Mouse (Mus musculus): Measurements from ENCODE around the gene Rp2. TPM values are rescaled to one million over a fixed set of nuclear protein-coding genes. Genes with fewer than 3 reads are reported as not detected.
"Not testable (repeated sequence)": the region's sequence is repeated elsewhere in the genome, so short reads cannot be mapped to it uniquely, and the experiment has no call there.

Gene Rp2
- polyA plus RNA-seq (2015; fragmentation: Nextera tagmentation; extraction: Ambion mirVana) = 16.8 and 17.2 TPM in 2 replicates

DNA sequence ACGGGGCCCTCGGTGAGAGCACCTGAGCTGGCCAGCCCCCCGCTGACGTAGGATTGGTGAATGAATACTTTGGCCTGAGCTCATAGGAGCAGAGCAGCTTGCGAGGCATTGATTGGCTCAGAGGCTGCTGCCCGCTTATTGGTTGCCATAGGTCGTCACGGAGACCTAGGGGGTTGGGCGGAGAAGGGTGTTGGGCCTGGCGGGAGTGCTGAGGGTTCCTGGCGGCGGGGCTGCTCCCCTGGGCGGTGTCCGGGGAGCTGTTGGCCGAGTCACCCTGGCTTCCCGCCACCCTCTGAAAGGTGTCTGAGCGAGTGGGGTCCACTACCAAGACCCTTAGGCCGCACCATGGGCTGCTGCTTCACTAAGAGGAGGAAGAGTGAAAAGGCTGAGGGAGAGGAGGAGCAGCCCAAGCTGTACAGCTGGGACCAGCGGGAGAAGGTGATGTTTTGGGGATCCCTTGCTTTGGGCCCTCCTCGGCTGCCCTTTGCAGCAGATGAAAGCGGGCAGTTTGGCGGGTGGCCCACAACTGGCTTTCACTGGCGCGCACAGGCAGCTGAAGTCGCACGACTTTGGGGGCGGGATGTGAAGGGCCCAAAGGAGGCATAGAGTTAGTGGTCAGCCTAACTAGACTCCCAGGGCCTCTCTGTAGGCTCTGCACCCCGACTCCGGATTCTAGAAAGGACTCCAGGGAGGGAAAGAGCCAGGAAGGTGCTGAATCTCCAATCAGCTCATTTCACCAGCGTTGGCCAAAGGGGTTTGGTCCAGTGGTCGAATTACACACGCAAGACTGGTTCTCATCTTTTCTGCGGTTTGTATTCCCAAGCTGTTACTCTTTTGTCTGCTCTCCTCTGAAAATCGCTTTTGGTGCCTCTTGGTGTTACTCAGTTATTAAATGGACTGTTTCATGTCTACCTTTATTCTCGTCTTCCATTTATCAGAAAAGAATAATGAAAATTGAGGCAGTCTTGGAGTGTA lies at the start of gene Rp2:
Rp2 (plus strand) TSS at position 91 of the 975 bp plus-strand sequence.
- peak within 1 kb of the TSS; percentile 32 for H3K4me2 ChIP-seq (ENCODE audit: low read depth, low read length)
- 12% methylated on average over 35 of the region's 35 CpGs for WGBS
- H3K4me3 ChIP-seq (ENCODE audit: low read length) = peak within 1 kb of the TSS; percentile 63
- H3K9me3 ChIP-seq (ENCODE audit: control insufficient read depth, low read length) = no peaks in the 10 kb centered on the region
- ATAC-seq = peak; percentile 100
- no peaks in the 10 kb centered on the region for H3K27me3 ChIP-seq (replicated peaks; ENCODE audit: control insufficient read depth, insufficient read depth, low read length)
- H3K4me1 ChIP-seq (ENCODE audit: control insufficient read depth, insufficient read depth, low read length) = no peaks in the 10 kb centered on the region
- H3K36me3 ChIP-seq (ENCODE audit: control insufficient read depth, insufficient read depth, low read length) = no peaks in the 10 kb centered on the region
- H3K9ac ChIP-seq (ENCODE audit: low read depth, low read length) = peak within 1 kb of the TSS; percentile 75
- H3K27ac ChIP-seq (ENCODE audit: low read length) = peak within 1 kb of the TSS; percentile 43

DNA sequence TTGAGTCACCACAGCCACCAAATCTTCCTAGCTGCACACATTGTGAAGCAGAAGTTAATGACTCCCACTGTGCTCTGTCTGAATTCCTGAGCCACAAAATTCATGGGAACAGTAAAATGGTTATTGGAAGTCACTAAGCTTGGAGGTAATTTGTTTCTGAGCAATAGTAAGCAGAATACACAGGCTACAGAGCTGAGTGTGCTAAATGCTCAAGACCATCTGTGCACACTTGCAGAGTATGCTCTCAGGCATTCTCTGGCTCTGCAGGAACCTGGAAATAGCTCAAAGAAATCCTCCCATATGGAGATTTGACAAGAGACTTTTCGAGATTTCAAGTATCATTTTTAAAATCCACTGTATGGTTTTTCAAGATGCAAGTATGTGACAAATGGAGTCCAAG lies 31.5 kb upstream of the Rp2 start:
- Histone ChIP-seq H3K4me1 (ENCODE audit: control insufficient read depth, insufficient read depth, low read length) (no peaks in the 10 kb centered on the region), H3K9ac (ENCODE audit: low read depth, low read length) (no peak overlapping the region)

DNA sequence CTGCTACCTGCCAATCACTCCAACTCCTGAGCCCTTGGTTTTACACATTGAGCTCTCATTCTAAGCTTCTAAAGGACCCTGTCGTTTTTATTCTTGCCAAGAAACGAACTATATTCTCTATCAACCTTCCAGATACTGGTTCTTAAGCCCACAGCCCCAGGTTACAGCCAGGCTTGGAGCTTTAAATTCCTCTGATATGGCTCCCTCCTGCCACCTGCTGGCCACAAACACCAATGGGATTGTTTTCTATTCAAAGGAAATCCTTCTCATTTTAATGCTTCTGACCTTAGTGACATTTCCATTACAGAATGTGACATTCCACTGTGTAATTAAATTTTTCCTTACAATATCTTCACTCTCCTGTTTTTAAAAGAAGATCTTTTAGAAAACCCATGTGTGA lies 28.6 kb upstream of the Rp2 start:
- Histone ChIP-seq H3K36me3 (ENCODE audit: control insufficient read depth, insufficient read depth, low read length) (no peaks in the 10 kb centered on the region), H3K9ac (ENCODE audit: low read depth, low read length) (no peak overlapping the region), H3K27me3 (replicated peaks; ENCODE audit: control insufficient read depth, insufficient read depth, low read length) (no peaks in the 10 kb centered on the region), H3K4me3 (ENCODE audit: low read length) (no peak overlapping the region), H3K27ac (ENCODE audit: low read length) (no peak overlapping the region), H3K4me1 (ENCODE audit: control insufficient read depth, insufficient read depth, low read length) (no peaks in the 10 kb centered on the region), H3K4me2 (ENCODE audit: low read depth, low read length) (no peak overlapping the region), H3K9me3 (ENCODE audit: control insufficient read depth, low read length) (no peaks in the 10 kb centered on the region)
- WGBS = 13% methylated on average over 2 of the region's 2 CpGs
- ATAC-seq = no peak

More for the DNA sequence above, 31.5 kb upstream of the Rp2 start:
- Histone ChIP-seq H3K4me3 (ENCODE audit: low read length) (no peak overlapping the region), H3K9me3 (ENCODE audit: control insufficient read depth, low read length) (no peaks in the 10 kb centered on the region), H3K27me3 (replicated peaks; ENCODE audit: control insufficient read depth, insufficient read depth, low read length) (no peaks in the 10 kb centered on the region), H3K27ac (ENCODE audit: low read length) (no peak overlapping the region), H3K36me3 (ENCODE audit: control insufficient read depth, insufficient read depth, low read length) (no peaks in the 10 kb centered on the region), H3K4me2 (ENCODE audit: low read depth, low read length) (no peak overlapping the region)
- ATAC-seq = no peak
- 63% methylated on average over 1 of the region's 1 CpGs for WGBS

DNA sequence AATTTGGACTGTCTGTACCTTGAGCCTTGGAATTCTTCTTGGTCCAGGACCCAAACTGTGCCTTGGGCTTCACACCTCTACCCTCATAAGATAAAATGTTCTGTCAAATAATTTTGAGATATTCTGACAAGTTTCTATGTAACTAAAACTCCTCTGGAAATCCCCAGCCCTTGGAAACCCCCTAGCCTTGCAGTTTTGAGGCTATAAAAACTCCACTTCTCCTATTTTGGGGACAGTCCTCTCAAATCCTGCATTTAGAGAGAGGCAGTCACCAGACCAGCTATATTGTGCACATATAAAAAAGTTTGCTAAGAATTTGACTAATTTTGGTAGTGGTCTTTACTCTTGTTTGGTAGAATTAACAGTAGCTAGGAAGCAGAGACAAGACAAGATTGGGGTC lies 19.3 kb upstream of the Rp2 start:
- ATAC-seq = no peak
- Histone ChIP-seq H3K9me3 (ENCODE audit: control insufficient read depth, low read length) (no peaks in the 10 kb centered on the region), H3K27ac (ENCODE audit: low read length) (no peak overlapping the region), H3K36me3 (ENCODE audit: control insufficient read depth, insufficient read depth, low read length) (no peaks in the 10 kb centered on the region), H3K4me3 (ENCODE audit: low read length) (no peak overlapping the region), H3K4me2 (ENCODE audit: low read depth, low read length) (no peak overlapping the region), H3K27me3 (replicated peaks; ENCODE audit: control insufficient read depth, insufficient read depth, low read length) (no peaks in the 10 kb centered on the region), H3K9ac (ENCODE audit: low read depth, low read length) (no peak overlapping the region), H3K4me1 (ENCODE audit: control insufficient read depth, insufficient read depth, low read length) (no peaks in the 10 kb centered on the region)

DNA sequence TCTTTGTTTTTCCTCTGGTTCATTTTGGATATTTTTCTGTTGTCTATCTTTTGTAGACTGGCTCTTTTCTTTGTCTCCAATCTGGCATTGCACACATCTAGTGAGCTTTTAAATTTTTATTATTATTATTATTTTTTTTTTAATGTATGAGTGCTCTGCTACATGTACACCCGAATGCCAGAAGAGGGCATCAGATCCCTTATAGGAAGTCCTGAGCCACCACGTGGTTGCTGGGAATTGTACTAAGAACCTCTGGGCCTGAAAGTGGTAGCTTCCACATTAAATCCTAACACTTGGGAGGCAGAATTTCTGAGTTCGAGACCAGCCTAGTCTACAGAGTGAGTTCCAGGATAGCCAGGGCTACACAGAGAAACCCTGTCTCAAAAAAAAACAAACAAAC lies 17.9 kb upstream of the Rp2 start:
- H3K9me3 ChIP-seq (ENCODE audit: control insufficient read depth, low read length) = no peaks in the 10 kb centered on the region
- ATAC-seq = no peak
- H3K27me3 ChIP-seq (replicated peaks; ENCODE audit: control insufficient read depth, insufficient read depth, low read length) = no peaks in the 10 kb centered on the region
- no peak overlapping the region for H3K27ac ChIP-seq (ENCODE audit: low read length)
- no peak overlapping the region for H3K9ac ChIP-seq (ENCODE audit: low read depth, low read length)
- no peaks in the 10 kb centered on the region for H3K4me1 ChIP-seq (ENCODE audit: control insufficient read depth, insufficient read depth, low read length)
- H3K4me3 ChIP-seq (ENCODE audit: low read length) = no peak overlapping the region
- H3K4me2 ChIP-seq (ENCODE audit: low read depth, low read length) = no peak overlapping the region
- no peaks in the 10 kb centered on the region for H3K36me3 ChIP-seq (ENCODE audit: control insufficient read depth, insufficient read depth, low read length)
- WGBS = 69% methylated on average over 3 of the region's 3 CpGs

DNA sequence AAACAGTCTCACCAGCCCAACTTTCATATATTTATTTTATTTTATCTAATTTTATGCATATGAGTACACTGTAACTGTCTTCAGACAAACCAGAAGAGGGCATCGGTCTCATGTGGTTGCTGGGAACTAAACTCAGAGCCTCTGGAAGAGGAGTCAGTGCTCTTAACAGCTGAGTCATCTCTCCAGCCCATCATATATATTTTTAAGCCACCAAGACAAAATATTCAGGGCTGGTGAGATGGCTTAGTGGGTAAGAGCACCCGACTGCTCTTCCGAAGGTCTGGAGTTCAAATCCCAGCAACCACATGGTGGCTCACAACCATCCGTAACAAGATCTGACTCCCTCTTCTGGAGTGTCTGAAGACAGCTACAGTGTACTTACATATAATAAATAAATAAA lies 14.0 kb upstream of the Rp2 start:
- not testable (repeated sequence) for H3K4me1 ChIP-seq (ENCODE audit: control insufficient read depth, insufficient read depth, low read length)

DNA sequence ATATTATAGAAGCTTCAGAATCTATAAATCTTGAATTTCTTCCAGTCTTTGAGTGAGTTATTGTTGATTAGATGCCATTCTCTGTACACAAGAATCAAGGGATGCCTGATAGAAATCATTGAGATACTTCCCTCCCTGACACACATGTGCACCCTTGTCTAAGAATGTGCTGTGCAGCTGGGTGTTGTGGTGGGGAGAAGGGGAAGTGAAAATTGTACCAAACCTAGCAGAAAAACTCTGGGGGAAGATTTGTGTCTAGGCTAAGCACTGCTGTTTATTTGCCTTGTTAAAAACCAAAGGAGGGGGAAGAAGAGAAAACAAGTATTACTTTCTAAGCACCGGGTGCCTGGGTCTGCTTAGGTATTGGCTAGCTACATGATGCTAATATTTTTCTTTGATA lies 9.0 kb upstream of the Rp2 start:
- H3K9me3 ChIP-seq (ENCODE audit: control insufficient read depth, low read length) = no peaks in the 10 kb centered on the region
- no peaks in the 10 kb centered on the region for H3K27me3 ChIP-seq (replicated peaks; ENCODE audit: control insufficient read depth, insufficient read depth, low read length)
- no peak for ATAC-seq
- WGBS = 84% methylated on average over 1 of the region's 1 CpGs
- no peak overlapping the region for H3K9ac ChIP-seq (ENCODE audit: low read depth, low read length)
- H3K27ac ChIP-seq (ENCODE audit: low read length) = no peak overlapping the region
- no peak overlapping the region for H3K4me3 ChIP-seq (ENCODE audit: low read length)
- no peaks in the 10 kb centered on the region for H3K4me1 ChIP-seq (ENCODE audit: control insufficient read depth, insufficient read depth, low read length)
- H3K36me3 ChIP-seq (ENCODE audit: control insufficient read depth, insufficient read depth, low read length) = no peaks in the 10 kb centered on the region
- no peak overlapping the region for H3K4me2 ChIP-seq (ENCODE audit: low read depth, low read length)

More for the DNA sequence above, 14.0 kb upstream of the Rp2 start:
- H3K27me3 ChIP-seq (replicated peaks; ENCODE audit: control insufficient read depth, insufficient read depth, low read length); H3K36me3 ChIP-seq (ENCODE audit: control insufficient read depth, insufficient read depth, low read length); H3K27ac ChIP-seq (ENCODE audit: low read length); H3K9me3 ChIP-seq (ENCODE audit: control insufficient read depth, low read length); H3K9ac ChIP-seq (ENCODE audit: low read depth, low read length); ATAC-seq; H3K4me2 ChIP-seq (ENCODE audit: low read depth, low read length); H3K4me3 ChIP-seq (ENCODE audit: low read length): not testable (repeated sequence)
- WGBS = 98% methylated on average over 3 of the region's 4 CpGs

DNA sequence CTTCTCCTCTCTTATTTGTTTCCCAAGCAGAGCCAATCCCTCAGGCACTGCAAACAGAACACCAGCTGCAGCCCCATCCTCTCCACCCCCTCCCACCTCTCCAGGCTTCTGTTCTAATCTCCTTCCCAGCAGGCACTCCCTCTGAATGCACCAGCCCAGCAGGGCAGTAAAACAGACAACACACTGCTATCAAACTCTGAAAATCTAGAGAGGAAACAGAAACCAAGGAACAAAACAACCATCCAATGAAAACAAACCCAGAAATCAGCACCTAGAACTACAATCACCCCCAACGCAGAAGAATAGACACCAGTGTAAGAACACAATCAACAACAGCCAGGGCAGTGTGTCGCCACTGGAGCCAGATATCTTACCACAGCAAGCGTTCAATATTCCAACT lies 8.0 kb upstream of the Rp2 start:
- WGBS = 43% methylated on average over 3 of the region's 3 CpGs
- H3K36me3 ChIP-seq (ENCODE audit: control insufficient read depth, insufficient read depth, low read length) = no peaks in the 10 kb centered on the region
- H3K4me1 ChIP-seq (ENCODE audit: control insufficient read depth, insufficient read depth, low read length) = no peaks in the 10 kb centered on the region
- no peak overlapping the region for H3K4me3 ChIP-seq (ENCODE audit: low read length)
- no peak overlapping the region for H3K9ac ChIP-seq (ENCODE audit: low read depth, low read length)
- no peak overlapping the region for H3K27ac ChIP-seq (ENCODE audit: low read length)
- H3K9me3 ChIP-seq (ENCODE audit: control insufficient read depth, low read length) = no peaks in the 10 kb centered on the region
- ATAC-seq = no peak
- H3K4me2 ChIP-seq (ENCODE audit: low read depth, low read length) = no peak overlapping the region
- no peaks in the 10 kb centered on the region for H3K27me3 ChIP-seq (replicated peaks; ENCODE audit: control insufficient read depth, insufficient read depth, low read length)

DNA sequence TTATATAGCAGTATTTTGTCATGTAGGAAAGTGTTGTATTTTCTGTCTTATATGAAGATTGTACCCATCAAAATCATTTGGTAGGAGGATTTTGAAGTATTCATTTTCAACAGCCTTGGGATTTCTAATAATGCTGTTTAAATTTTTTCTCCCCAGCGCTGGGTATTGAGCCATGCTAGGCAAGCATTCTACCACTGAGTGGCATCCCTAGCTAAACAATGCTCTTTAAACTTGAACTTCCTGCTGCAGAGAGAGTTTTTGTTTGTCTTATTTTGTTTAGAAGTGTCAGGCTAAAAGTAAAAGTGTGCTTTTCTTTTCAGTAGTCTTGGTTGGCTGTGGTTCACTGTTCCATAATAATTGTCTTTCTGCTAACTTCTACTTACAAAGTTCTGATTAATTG lies 1.8 kb downstream of the Rp2 start:
- Histone ChIP-seq H3K4me1 (ENCODE audit: control insufficient read depth, insufficient read depth, low read length) (no peaks in the 10 kb centered on the region), H3K4me2 (ENCODE audit: low read depth, low read length) (0 out of 2 replicates have a peak overlapping the region, but pooled peaks have one; percentile 16), H3K36me3 (ENCODE audit: control insufficient read depth, insufficient read depth, low read length) (no peaks in the 10 kb centered on the region), H3K27ac (ENCODE audit: low read length) (no peak overlapping the region), H3K27me3 (replicated peaks; ENCODE audit: control insufficient read depth, insufficient read depth, low read length) (no peaks in the 10 kb centered on the region), H3K9ac (ENCODE audit: low read depth, low read length) (no peak overlapping the region), H3K9me3 (ENCODE audit: control insufficient read depth, low read length) (no peaks in the 10 kb centered on the region), H3K4me3 (ENCODE audit: low read length) (no peak overlapping the region)
- 48% methylated on average over 1 of the region's 1 CpGs for WGBS
- ATAC-seq = no peak

Data from intestine, embryonic 16.5 days (tissue).